Mouse (Mus musculus) C2C12 (cell line): ENCODE measurements around the gene Gm5800. TPM values are rescaled to one million over a fixed set of nuclear protein-coding genes. Genes with fewer than 3 reads are reported as not detected.
"Not testable (repeated sequence)": the region's sequence is repeated elsewhere in the genome, so short reads cannot be mapped to it uniquely, and the experiment has no call there.

ENCODE experiments used
- H3K27me3 ChIP-seq: one replicate; pipeline ENCODE4 v1.6.1; 2011; ENCODE audit not compliant: control insufficient read depth, insufficient read depth, insufficient read length
- H3K36me3 ChIP-seq: one replicate; pipeline ENCODE4 v1.6.1; 2011; ENCODE audit not compliant: control insufficient read depth, insufficient read depth
- H3K4me3 ChIP-seq: one replicate; pipeline ENCODE4 v1.5.1; 2011; ENCODE audit warnings: mild to moderate bottlenecking, control low read depth; ENCODE audit not compliant: poor library complexity, insufficient read depth, severe bottlenecking
- H3K79me2 ChIP-seq: one replicate; pipeline ENCODE4 v1.6.1; 2011; ENCODE audit not compliant: control insufficient read depth, insufficient read depth
- H3K79me3 ChIP-seq: one replicate; pipeline ENCODE4 v1.6.1; 2011; ENCODE audit warnings: low read depth, control low read depth
- H3ac ChIP-seq: one replicate; pipeline ENCODE3; 2011; ENCODE audit warnings: low read depth; ENCODE audit not compliant: control insufficient read depth, insufficient read length
- CEBPB ChIP-seq: IDR thresholded peaks from one replicate; pipeline ENCODE4 v1.6.1; 2011; ENCODE audit warnings: low read depth, mild to moderate bottlenecking, control low read depth, moderate library complexity
- CTCF ChIP-seq: IDR thresholded peaks from one replicate; pipeline ENCODE4 v1.5.1; 2011; ENCODE audit not compliant: control insufficient read depth, insufficient read depth, insufficient read length
- FOSL1 ChIP-seq: IDR thresholded peaks from one replicate; pipeline ENCODE4 v1.8.0; 2011; ENCODE audit warnings: mild to moderate bottlenecking, low read length; ENCODE audit not compliant: poor library complexity, insufficient read depth, severe bottlenecking
- MAX ChIP-seq: IDR thresholded peaks from one replicate; pipeline ENCODE4 v1.6.1; 2011; ENCODE audit warnings: mild to moderate bottlenecking, control low read depth
- MYOD1 ChIP-seq: IDR thresholded peaks from one replicate; pipeline ENCODE4 v1.6.1; 2011; ENCODE audit warnings: low read depth; ENCODE audit not compliant: control insufficient read depth, insufficient read length
- MYOG ChIP-seq: IDR thresholded peaks from one replicate; pipeline ENCODE4 v1.6.1; 2011; ENCODE audit not compliant: control insufficient read depth, insufficient read length; ENCODE audit errors: extremely low read depth
- USF1 ChIP-seq: IDR thresholded peaks from one replicate; pipeline ENCODE4 v1.6.1; 2011; ENCODE audit warnings: low read depth, mild to moderate bottlenecking, control low read depth, moderate library complexity
- polyA plus RNA-seq: library from polyadenylated mRNA; unstranded; fragments of >200 nt; fragmentation: generic; extraction: Trizol; gene quantifications from one replicate; pipeline ENCODE4 v1.2.1, GENCODE M21; 2012; ENCODE audit warnings: missing spikeins

Gene Gm5800
- polyA plus RNA-seq, 1 experiment = not detected

DNA sequence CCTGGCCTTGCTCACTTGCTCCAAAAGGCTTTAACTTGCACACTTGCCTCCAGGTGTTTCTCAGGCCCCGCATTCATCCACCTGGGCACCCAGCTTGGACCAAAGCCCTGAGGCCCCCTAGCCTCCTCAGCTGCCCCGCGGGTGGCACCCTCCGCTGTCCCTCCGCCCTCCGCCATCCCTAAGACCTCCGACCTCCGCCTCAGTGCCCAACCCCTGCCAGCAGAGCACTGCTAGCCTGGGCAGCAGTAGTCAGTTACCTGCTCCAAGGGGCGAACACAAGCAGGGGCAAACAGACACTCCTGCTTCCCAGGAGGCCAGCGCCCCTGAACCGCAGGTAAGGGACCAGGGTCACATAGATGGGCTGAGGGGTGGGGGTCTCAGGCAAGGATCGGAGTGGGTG, 21.0 kb upstream of the Gm5800 start:
- TF ChIP-seq MYOD1 (no peak), CEBPB (no peak)
- H3ac ChIP-seq = no peak overlapping the region
- no peaks in the 10 kb centered on the region for H3K79me3 ChIP-seq
- H3K4me3 ChIP-seq = no peak overlapping the region
- H3K36me3 ChIP-seq = no peaks in the 10 kb centered on the region
- H3K79me2 ChIP-seq = no peaks in the 10 kb centered on the region
- peaks cover 6% of the 10 kb centered on the region for H3K27me3 ChIP-seq

- not testable (repeated sequence) for H3K36me3 ChIP-seq, H3K79me2 ChIP-seq, H3ac ChIP-seq, H3K79me3 ChIP-seq, H3K27me3 ChIP-seq, H3K4me3 ChIP-seq
Measured at GRCm38 (mm10) chr14:51695368-51695767, 21.6 kb downstream of the Gm5800 start, which contains the start of gene Gm17079. TSS of gene Gm17079 (minus strand) at chr14:51695468.

DNA sequence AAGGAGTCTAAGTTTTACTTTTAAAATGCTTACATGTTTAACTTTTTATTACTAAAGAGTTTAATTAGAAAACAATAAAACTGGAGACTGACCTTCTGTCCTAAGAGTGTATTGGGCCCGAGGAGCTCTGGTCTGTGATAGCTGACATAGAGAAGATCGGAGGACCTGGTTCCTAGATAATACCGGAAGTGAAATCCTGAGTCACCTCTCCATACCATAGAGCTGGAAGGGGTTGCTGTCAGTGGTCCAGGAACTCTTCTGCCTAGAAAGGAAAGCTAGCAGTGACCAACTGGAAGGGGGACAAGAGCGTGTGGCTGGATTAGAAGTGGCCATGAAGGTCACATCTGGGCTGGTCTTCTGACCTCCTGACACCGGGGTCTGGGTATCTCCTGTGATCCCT, 39.7 kb downstream of the Gm5800 start:
- no peak overlapping the region for H3K4me3 ChIP-seq
- TF ChIP-seq FOSL1 (no peak), CTCF (no peak), MYOG (no peak), USF1 (no peak), CEBPB (no peak), MYOD1 (no peak), MAX (no peak)
- no peaks in the 10 kb centered on the region for H3K79me3 ChIP-seq
- no peaks in the 10 kb centered on the region for H3K27me3 ChIP-seq
- H3K36me3 ChIP-seq = no peaks in the 10 kb centered on the region
- H3ac ChIP-seq = no peak overlapping the region
- H3K79me2 ChIP-seq = no peaks in the 10 kb centered on the region

Other genes with a start within 250 kb of the Gm5800 start
- not detected for gene Gm5622, start 164.4 kb downstream of the Gm5800 start, polyA plus RNA-seq
- gene Gm17175, start 143.1 kb downstream of the Gm5800 start, polyA plus RNA-seq = not detected
- gene Gm17174, start 125.0 kb downstream of the Gm5800 start, polyA plus RNA-seq = not detected
- not detected for gene Gm17078, start 105.9 kb downstream of the Gm5800 start, polyA plus RNA-seq
- 0.19 TPM for gene Gm4181, start 81.5 kb downstream of the Gm5800 start, polyA plus RNA-seq
- not detected for gene Gm17079, start 21.7 kb downstream of the Gm5800 start, polyA plus RNA-seq
- gene Ang4, start 56.4 kb upstream of the Gm5800 start, polyA plus RNA-seq = not detected
- not detected for gene AY358078, start 82.9 kb upstream of the Gm5800 start, polyA plus RNA-seq
- not detected for gene Ear6, start 136.5 kb upstream of the Gm5800 start, polyA plus RNA-seq
- 20.1 TPM for gene Mettl17, start 167.7 kb upstream of the Gm5800 start, polyA plus RNA-seq
- gene Slc39a2, start 175.7 kb upstream of the Gm5800 start, polyA plus RNA-seq = 0.08 TPM
- 24.7 TPM for gene Ndrg2, start 197.0 kb upstream of the Gm5800 start, polyA plus RNA-seq
- gene Tppp2, start 201.2 kb upstream of the Gm5800 start, polyA plus RNA-seq = not detected
- gene Rnase13, start 205.6 kb upstream of the Gm5800 start, polyA plus RNA-seq = not detected